Mouse (Mus musculus) heart, postnatal 10 days (tissue): ENCODE results near the gene Mrtfb. TPM values are rescaled to one million over a fixed set of nuclear protein-coding genes. Genes with fewer than 3 reads are reported as not detected.
"Not testable (repeated sequence)": the region's sequence is repeated elsewhere in the genome, so short reads cannot be mapped to it uniquely, and the experiment has no call there.

Source experiments
- DNase-seq, 2 experiments: peaks; one replicate each; pipeline ENCODE4 v3.0.0; 2021
- intact Hi-C: fragments of 180-260 bp; cut with DNase I; formaldehyde crosslinking; loops from one replicate; pipeline ENCODE4 v1.15.1; 2025
- total RNA-seq, 2 experiments: library from RNA; stranded (reverse); gene quantifications; 2 replicates each; pipeline ENCODE4 v1.2.3; 2021

Gene Mrtfb
- total RNA-seq, 2 experiments from 2014 or later: 36.9 to 40.6 TPM

- intact Hi-C loops: no loop called here
- peak; percentile 60 to 67 for DNase-seq
These were observed 81.8 kb downstream of the Mrtfb start for GRCm38 (mm10) chr16:13338094-13338493.

DNA sequence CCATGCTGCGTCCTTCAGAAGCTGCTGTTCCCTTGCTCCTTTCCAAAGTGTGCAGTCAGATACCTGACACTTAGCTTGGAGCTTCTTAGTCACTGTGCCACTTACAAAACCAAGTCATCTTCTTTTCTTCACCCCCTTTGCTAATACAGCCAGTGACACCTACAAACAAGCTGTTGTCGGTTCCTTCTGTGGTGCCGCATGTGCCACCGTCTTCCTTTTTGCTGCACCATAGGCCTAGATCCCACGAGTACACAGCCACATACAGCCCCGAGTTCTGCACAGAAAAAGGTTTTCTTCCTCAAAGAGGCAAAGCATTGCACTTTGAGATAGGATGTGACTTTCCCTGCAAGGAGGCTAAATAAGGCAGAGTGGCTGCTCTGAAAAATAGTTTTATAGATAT lies 83.2 kb downstream of the Mrtfb start:
- intact Hi-C loops: no loop called here
- no peak for DNase-seq

DNA sequence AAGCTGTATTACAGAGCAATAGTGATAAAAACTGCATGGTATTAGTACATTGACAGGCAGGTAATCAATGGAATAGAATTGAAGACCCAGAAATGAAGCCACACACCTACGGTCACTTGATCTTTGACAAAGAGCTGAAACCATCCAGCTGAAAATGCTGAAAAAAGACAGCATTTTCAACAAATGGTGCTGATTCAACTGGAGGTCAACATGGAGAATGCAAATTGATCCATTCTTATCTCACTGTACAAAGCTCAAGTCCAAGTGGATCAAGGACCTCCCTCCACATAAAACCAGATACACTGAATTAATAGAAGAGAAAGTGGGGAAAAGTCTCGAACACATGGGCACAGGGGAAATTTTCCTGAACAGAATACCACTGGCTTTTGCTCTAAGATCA lies 89.5 kb downstream of the Mrtfb start:
- intact Hi-C loops, DNase-seq: not testable (repeated sequence)

DNA sequence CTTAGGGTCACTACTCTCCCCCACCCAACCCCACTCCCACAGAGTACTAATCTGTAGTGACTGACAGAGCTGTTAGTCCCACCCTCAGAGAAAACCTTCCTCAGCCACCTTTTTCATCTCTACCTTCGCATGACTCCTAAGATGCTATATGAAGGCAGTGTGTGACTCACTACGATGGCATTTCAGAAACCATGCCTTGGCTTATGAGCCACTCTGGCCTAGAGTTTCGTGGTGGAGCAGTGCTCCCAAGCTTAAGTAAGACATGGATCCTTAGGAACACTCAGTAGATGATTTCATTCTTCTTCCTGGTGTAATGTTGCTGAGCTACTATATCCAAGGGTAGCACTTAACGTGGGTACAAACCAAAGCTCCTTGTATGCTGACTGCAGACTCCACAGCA lies 94.4 kb downstream of the Mrtfb start:
- intact Hi-C loops: no loop called here
- no peak for DNase-seq

DNA sequence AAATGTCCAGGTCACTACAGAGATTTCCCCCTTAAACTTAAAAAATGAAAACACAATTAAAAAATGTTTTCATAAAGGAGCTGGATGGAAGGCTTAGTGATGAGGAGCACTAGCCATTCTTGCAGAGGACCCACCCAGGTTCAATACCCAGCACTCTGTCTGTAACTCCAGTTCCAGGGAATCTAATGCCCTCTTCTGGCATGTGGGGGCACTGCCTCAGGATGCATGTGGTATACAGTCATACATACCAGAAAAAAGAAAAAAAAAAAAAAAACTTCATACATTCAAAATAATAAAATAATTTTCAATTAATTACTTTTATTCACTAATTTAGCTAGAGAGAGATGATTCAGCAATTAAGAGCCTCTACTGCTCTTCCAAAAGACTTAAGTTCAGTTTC lies 95.0 kb downstream of the Mrtfb start:
- intact Hi-C loops: no loop called here
- no peak for DNase-seq

GRCm38 (mm10) chr16:13353927-13354326 lies 97.6 kb downstream of the Mrtfb start:
- DNase-seq: no peak
- intact Hi-C loops: no loop called here

- DNase-seq: no peak
- intact Hi-C loops: no loop called here
These were observed 98.2 kb downstream of the Mrtfb start for GRCm38 (mm10) chr16:13354431-13354830.

GRCm38 (mm10) chr16:13357806-13358679 lies 101.8 kb downstream of the Mrtfb start:
- intact Hi-C loops: loop anchor here (2.0 to 5.0 kb wide), 3 partner anchors 49 to 197 kb away; partner anchors contain the start of gene Mrtfb
- peak; percentile 84 to 86 for DNase-seq

DNA sequence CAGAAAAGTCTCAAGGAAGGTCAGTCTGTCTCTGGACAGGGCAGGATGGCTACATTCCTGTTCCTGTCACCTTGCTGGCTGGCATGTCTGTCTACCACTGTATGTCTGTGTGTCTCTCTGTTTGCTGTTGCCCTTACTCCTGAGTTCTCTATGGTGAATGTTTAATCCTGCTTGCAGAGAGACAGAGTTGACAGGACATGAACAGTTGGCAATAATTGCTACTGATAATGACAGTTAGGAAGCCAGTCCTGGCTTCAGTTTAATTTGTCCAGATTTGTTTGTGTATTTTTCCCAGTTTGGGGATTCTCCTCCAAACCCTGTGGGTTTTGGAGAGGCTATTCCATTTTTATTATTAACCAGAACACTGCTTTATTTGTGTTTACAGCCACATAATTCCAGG lies 102.5 kb downstream of the Mrtfb start:
- intact Hi-C loops: loop anchor here (2.0 to 5.0 kb wide), 2 partner anchors 49 to 102 kb away; partner anchors contain the start of gene Mrtfb
- DNase-seq: no peak

DNA sequence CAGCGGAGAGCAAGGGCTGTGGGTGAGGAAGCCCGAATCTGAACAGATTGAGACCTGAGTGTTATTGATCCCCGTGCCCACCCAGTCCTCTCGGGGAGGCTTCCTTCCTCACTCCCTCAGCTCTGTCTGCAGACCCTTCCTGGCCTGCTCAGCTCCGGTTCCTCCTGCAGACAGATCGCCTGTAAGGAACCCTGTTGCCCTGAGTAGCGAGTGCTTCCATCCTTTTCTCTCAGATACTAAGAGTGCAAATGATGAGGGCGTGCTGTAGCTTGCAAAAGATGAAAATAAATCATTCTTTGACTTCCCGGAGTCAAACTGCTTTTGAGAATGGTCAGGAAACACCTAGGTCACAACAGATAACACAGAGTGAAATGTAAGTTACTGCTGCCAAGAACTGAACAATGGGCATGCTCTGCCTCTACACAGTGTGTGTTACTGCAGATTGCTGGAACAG lies 103.2 kb downstream of the Mrtfb start:
- peak; percentile 29 to 30 for DNase-seq
- intact Hi-C loops: loop anchor here (2.0 to 5.0 kb wide), 2 partner anchors 48 to 103 kb away; partner anchors contain the start of gene Mrtfb

- intact Hi-C loops: no loop called here
These were observed 103.9 kb downstream of the Mrtfb start for GRCm38 (mm10) chr16:13360208-13360607.

GRCm38 (mm10) chr16:13360835-13361234 lies 104.6 kb downstream of the Mrtfb start:
- intact Hi-C loops: no loop called here
- DNase-seq: no peak

More at GRCm38 (mm10) chr16:13360208-13360607, 103.9 kb downstream of the Mrtfb start:
- DNase-seq: no peak

DNA sequence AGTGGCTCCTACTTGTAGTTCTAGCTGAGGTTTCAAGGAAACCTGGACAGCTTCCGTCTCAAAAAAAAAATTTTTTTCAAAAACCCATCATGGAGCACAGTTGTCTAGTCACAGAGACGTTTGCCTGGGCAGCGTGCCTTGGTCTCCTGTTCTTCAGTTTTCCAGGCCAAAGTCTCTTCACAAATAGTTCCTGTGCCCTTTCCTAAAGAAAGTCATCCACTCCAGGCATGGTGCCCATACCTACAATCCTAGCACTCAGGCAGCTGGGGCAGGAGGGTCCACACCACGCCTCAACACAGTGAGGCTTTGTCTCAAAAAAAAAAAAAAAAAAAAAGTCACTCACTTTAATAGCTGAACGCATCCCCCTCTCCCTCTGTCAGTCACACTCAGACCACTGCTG lies 106.9 kb downstream of the Mrtfb start:
- no peak for DNase-seq
- intact Hi-C loops: no loop called here

GRCm38 (mm10) chr16:13364145-13364544 lies 107.9 kb downstream of the Mrtfb start:
- intact Hi-C loops: no loop called here
- DNase-seq: no peak

DNA sequence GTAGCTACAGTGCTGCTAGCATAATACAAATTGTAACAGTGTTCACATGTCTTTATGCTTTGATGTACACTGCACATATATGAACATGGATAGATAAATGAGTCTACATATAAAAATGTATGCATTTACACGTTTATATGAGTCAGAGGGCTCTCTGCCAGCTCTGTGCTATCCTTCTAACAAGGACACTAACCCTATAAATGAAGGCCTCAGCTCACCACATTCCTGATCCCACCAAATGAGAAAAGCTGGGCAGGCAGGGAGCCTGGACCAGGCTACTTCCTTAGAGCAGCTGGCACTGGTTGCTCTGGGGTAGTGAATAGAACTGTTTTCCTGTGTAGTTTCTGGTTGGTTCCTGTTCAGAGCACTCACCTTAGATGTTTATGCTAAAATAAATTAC lies 110.0 kb downstream of the Mrtfb start:
- intact Hi-C loops: no loop called here
- no peak for DNase-seq

GRCm38 (mm10) chr16:13366802-13367465 lies 110.7 kb downstream of the Mrtfb start:
- DNase-seq: peak; percentile 18 to 27
- intact Hi-C loops: no loop called here

DNA sequence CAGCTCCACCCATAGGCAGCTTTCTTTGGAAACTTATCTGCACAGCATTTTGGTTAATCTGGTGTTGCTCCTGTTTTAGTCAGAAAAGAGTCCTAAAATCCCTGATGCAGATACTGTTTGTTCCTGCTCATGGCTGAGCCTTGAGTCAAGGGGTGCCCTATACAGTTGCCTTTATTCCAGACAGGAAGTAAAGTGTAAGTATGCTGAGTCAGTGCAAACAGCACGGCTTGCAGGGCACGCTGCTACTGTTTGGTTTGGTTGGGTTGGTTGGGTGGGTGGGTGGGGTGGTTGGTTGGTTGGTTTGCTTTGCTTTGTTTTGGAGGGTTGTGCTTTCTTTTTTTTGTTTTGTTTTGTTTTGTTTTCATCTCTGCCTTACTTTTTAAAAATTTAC lies 111.2 kb downstream of the Mrtfb start:
- no peak for DNase-seq
- intact Hi-C loops: no loop called here

- no peak for DNase-seq
- intact Hi-C loops: no loop called here
These were observed 112.4 kb downstream of the Mrtfb start for GRCm38 (mm10) chr16:13368645-13369044.

GRCm38 (mm10) chr16:13371740-13372287 lies 115.5 kb downstream of the Mrtfb start:
- peak; percentile 94 to 95 for DNase-seq
- intact Hi-C loops: no loop called here

GRCm38 (mm10) chr16:13372899-13373533 lies 116.7 kb downstream of the Mrtfb start:
- DNase-seq: no peak
- intact Hi-C loops: no loop called here

DNA sequence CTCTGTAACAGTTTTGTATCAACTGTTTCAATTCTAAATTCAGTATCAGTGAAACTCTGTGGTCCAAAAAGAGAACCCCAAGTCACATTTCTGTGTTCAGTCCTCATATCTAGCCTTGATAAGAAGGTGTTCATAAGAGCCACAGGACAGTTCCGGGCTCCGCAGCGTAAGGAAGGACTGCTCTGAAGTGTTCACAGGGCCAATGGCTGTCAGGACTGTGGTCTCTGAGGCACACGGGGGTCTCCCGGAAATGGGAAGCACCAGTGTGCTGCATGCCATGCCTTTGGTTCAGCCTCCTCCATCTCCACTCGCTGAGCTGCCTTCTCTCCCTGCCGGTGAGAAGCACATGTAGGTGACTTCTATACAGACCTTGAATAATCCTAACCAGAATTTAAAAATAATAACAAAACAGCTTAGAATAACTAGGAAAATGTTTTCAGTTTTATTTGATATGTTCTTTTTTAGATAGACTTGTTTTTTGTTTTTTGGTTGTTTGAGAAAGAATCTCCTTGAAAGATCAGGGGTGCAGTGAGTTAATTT lies 120.7 kb downstream of the Mrtfb start:
- intact Hi-C loops: no loop called here
- DNase-seq: no peak
